In the genomic region with DNA sequence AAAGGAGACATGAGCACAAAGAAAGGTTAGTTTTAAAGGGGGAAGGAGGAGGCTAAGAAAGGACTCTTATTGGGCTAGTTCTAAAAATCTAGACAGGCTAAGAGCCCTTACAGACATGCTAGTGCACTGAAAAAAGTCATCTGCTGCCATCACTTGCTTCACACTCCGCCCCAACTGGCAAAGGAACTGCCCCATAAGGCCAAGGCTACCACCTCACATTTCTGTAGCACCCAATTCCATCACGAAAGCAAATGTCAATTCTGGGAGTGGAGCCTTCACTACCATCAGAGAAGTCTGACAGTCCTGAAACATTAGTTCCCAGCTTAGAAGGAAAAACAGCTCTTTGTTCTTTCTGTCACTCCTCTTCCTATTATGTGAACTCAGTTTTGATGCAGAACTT, we compare ENCODE assay signal across 14 mouse cellular contexts. TPM values are rescaled to one million over a fixed set of nuclear protein-coding genes. Genes with fewer than 3 reads are reported as not detected.
A peak's percentile ranks its signal among the peaks of the same experiment; 100 is the strongest.
DNase-seq lines count a peak whose midpoint lies in the region; ATAC-seq and TF ChIP-seq lines count a peak whose summit lies in the region.
"Had no signal": no experiment of that assay in that cellular context is flagged by ENCODE, and none has a peak within 500 bp of the region (broad histone marks: within the 10 kb centered on the region; RNA-seq: fewer than 3 reads in every experiment).

No protein-coding gene starts in this region.

- DNase-seq in adrenal gland, adult 2 months, result peak; percentile 60
- DNase-seq in adrenal gland, adult 8-10 months, result no peak
- no peak for DNase-seq in heart, postnatal 4 days
- DNase-seq in lung, postnatal 0 days (ENCODE audit: low spot score), result peak; percentile 88
- DNase-seq in urinary bladder, adult 2 months (ENCODE audit: low spot score), result no peak
- DNase-seq in right cerebral cortex, adult 18-20 months, result no peak
- DNase-seq: cerebellum, postnatal 10 days; right cerebral cortex, postnatal 25 days; thymus, postnatal 25 days had no signal

- no peaks in the 10 kb centered on the region for H3K36me3 ChIP-seq in heart, embryonic 15.5 days
- no peaks in the 10 kb centered on the region for H3K36me3 ChIP-seq in lung, postnatal 0 days (ENCODE audit: insufficient read depth, low read length)

- peak; percentile 66 for TF ChIP-seq EP300 in lung, postnatal 0 days (IDR thresholded peaks at IDR 0.05)

- no peak for ATAC-seq in heart, embryonic 15.5 days (replicated peaks; ENCODE audit: insufficient number of reproducible peaks, insufficient read depth, low FRiP score, low read depth)
- no peak for ATAC-seq in lung, postnatal 0 days

- H3K9ac ChIP-seq in heart, embryonic 15.5 days, result no peak overlapping the region
- H3K9ac ChIP-seq in lung, postnatal 0 days (replicated peaks; ENCODE audit: low read depth), result no peak overlapping the region
- H3K9ac ChIP-seq: embryonic facial prominence, embryonic 12.5 days; kidney, embryonic 15.5 days had no signal

- no peak overlapping the region for H3K27ac ChIP-seq in heart, embryonic 15.5 days
- 0 out of 2 replicates have a peak overlapping the region, but pooled peaks have one; percentile 6 for H3K27ac ChIP-seq in brown adipose tissue, adult 24 weeks (replicated peaks; ENCODE audit: low read depth, low read length)
- H3K27ac ChIP-seq in lung, postnatal 0 days (ENCODE audit: low read length), result peak overlapping the region; percentile 55; the same call in 1 of the 2 replicates
- H3K27ac ChIP-seq: embryonic facial prominence, embryonic 12.5 days; kidney, embryonic 15.5 days; macrophage had no signal

- no peaks in the 10 kb centered on the region for H3K27me3 ChIP-seq in heart, embryonic 15.5 days
- no peaks in the 10 kb centered on the region for H3K27me3 ChIP-seq in lung, postnatal 0 days (replicated peaks; ENCODE audit: insufficient read depth, low read length)
- H3K27me3 ChIP-seq: embryonic facial prominence, embryonic 12.5 days; kidney, embryonic 15.5 days had no signal

- H3K4me3 ChIP-seq in heart, embryonic 15.5 days, result no peak overlapping the region
- H3K4me3 ChIP-seq in brown adipose tissue, adult 24 weeks (ENCODE audit: insufficient read depth, low read depth, low read length), result no peak overlapping the region
- no peak overlapping the region for H3K4me3 ChIP-seq in lung, postnatal 0 days (ENCODE audit: low read depth, low read length)
- H3K4me3 ChIP-seq: embryonic facial prominence, embryonic 12.5 days; kidney, embryonic 15.5 days had no signal

- WGBS in heart, embryonic 15.5 days, result 61% methylated on average over 2 of the region's 2 CpGs
- 44% methylated on average over 2 of the region's 2 CpGs for WGBS in lung, postnatal 0 days

- H3K4me1 ChIP-seq in heart, embryonic 15.5 days (replicated peaks), result peaks cover 45% of the 10 kb centered on the region
- H3K4me1 ChIP-seq in brown adipose tissue, adult 24 weeks (ENCODE audit: control insufficient read depth, insufficient read depth, insufficient read length, low read length), result peaks cover 26% of the 10 kb centered on the region; the same call in 1 of the 2 replicates
- peaks cover 28% of the 10 kb centered on the region for H3K4me1 ChIP-seq in lung, postnatal 0 days (ENCODE audit: insufficient read depth, low read depth, low read length)

- H3K4me2 ChIP-seq in heart, embryonic 15.5 days, result 0 out of 2 replicates have a peak overlapping the region, but pooled peaks have one; percentile 82
- H3K4me2 ChIP-seq in lung, postnatal 0 days (replicated peaks; ENCODE audit: low read depth, low read length), result no peak overlapping the region
- H3K4me2 ChIP-seq: kidney, embryonic 15.5 days had no signal

- no peak for TF ChIP-seq CTCF in lung, postnatal 0 days (IDR thresholded peaks at IDR 0.05)

- H3K9me3 ChIP-seq in heart, embryonic 15.5 days (replicated peaks), result no peaks in the 10 kb centered on the region
- no peaks in the 10 kb centered on the region for H3K9me3 ChIP-seq in lung, postnatal 0 days (ENCODE audit: low read length)
- H3K9me3 ChIP-seq: embryonic facial prominence, embryonic 12.5 days; kidney, embryonic 15.5 days had no signal

RNA-seq across cellular contexts. Expression of gene Arhgap35, which starts 4.4 kb away (rescaled TPM):
- total RNA-seq in adrenal gland, adult 2 months (2021), result 10 to 100 TPM; 62.2 to 64.8 TPM
- polyA plus RNA-seq in adrenal gland, adult 2 months (2012; rRNA removed), result 21.6 and 26.2 TPM in 2 replicates
- total RNA-seq in adrenal gland, adult 8-10 months (2022), result 10 to 100 TPM; 65.6 to 76.6 (median 73.0) TPM
- polyA plus RNA-seq in heart, embryonic 15.5 days (2015; fragmentation: Nextera tagmentation; extraction: Ambion mirVana), result 12.6 and 15.6 TPM in 2 replicates
- 10 to 100 TPM; 71.9 to 74.5 TPM for total RNA-seq in heart, postnatal 4 days (2021)
- polyA plus RNA-seq in brown adipose tissue, adult 24 weeks (2012; ENCODE audit: insufficient read depth, insufficient read length, missing spikeins), result 19.4 and 33.3 TPM in 2 replicates
- polyA plus RNA-seq in lung, postnatal 0 days (2015; fragmentation: Nextera tagmentation; extraction: Ambion mirVana), result 8.2 and 10.9 TPM in 2 replicates
- polyA plus RNA-seq in urinary bladder, adult 2 months (2012; rRNA removed), result 17.8 and 24.8 TPM in 2 replicates

Comparison
In these comparisons a context has a peak if more than half of its experiments do, and no peak if none do; other contexts are left out.
1. DNase-seq: peak in adrenal gland, adult 2 months (single experiment) and lung, postnatal 0 days (single experiment); none in adrenal gland, adult 8-10 months (single experiment), heart, postnatal 4 days (single experiment), urinary bladder, adult 2 months (single experiment) and right cerebral cortex, adult 18-20 months (single experiment).